Mouse (Mus musculus) liver, adult 2 months (tissue): ENCODE measurements around the gene Smarce1.

Source experiments
- CTCF ChIP-seq: fragments of 200-500 bp; IDR thresholded peaks from 2 replicates; pipeline ENCODE4 v1.5.1; 2011; ENCODE audit warnings: low read depth, low read length, control low read depth
- POLR2A ChIP-seq: fragments of 200-500 bp; IDR thresholded peaks from 2 replicates; pipeline ENCODE4 v1.6.1; 2011; ENCODE audit warnings: low read length, control low read depth; ENCODE audit not compliant: insufficient read depth; ENCODE audit errors: extremely low read depth

DNA sequence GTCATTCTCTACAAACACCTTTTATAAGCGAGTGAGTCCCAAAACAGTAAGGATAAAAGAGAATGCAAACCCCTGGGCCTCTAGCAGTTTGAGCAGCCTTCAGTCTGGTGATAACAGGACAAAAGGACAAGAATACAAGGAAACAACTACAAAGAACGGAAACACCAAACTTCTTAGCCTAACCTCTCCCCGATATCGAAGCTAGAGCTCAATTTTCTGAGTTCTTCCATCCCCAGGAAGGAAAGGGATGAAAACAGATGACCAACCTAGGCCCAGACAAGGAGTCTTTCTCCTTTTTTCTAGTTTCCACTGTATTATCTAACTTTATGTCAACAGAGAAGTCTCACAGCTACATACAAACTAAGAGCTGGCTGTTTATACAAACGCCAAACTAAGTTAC is 7.5 kb downstream of the Smarce1 start:
- TF ChIP-seq POLR2A: no peak
- no peak for TF ChIP-seq CTCF
